Mouse (Mus musculus) embryonic facial prominence, embryonic 13.5 days (tissue): ENCODE results near the gene Rabepk. TPM values are rescaled to one million over a fixed set of nuclear protein-coding genes. Genes with fewer than 3 reads are reported as not detected.
A peak's percentile ranks its signal among the peaks of the same experiment; 100 is the strongest.
"Not testable (repeated sequence)": the region's sequence is repeated elsewhere in the genome, so short reads cannot be mapped to it uniquely, and the experiment has no call there.

Experiments used
- ATAC-seq: fragments of 200-750 bp; cut with Nextera tagmentation; 2 replicates; pipeline ENCODE4 v1.8.0; 2017; ENCODE audit warnings: low read depth; ENCODE audit not compliant: insufficient number of reproducible peaks, insufficient read depth, low FRiP score, low TSS enrichment
- H3K27ac ChIP-seq: fragments of 300-500 bp; sonication (generic); 2 replicates; pipeline ENCODE4 v1.5.1; 2015; ENCODE audit warnings: moderate library complexity, mild to moderate bottlenecking, inconsistent platforms
- H3K27me3 ChIP-seq: fragments of 300-500 bp; sonication (generic); 2 replicates; pipeline ENCODE4 v1.6.1; 2015; ENCODE audit warnings: mild to moderate bottlenecking, inconsistent platforms
- H3K36me3 ChIP-seq: fragments of 300-500 bp; sonication (generic); 2 replicates; pipeline ENCODE4 v1.6.1; 2015; ENCODE audit warnings: mild to moderate bottlenecking, inconsistent platforms
- H3K4me1 ChIP-seq: fragments of 300-500 bp; sonication (generic); 2 replicates; pipeline ENCODE4 v1.6.1; 2015; ENCODE audit warnings: inconsistent platforms
- H3K4me2 ChIP-seq: fragments of 300-500 bp; sonication (generic); 2 replicates; pipeline ENCODE4 v1.6.1; 2015; ENCODE audit warnings: moderate library complexity, mild to moderate bottlenecking, inconsistent platforms
- H3K4me3 ChIP-seq: fragments of 300-500 bp; sonication (generic); 2 replicates; pipeline ENCODE4 v1.5.1; 2015; ENCODE audit warnings: mild to moderate bottlenecking, inconsistent platforms
- H3K9ac ChIP-seq: fragments of 300-500 bp; sonication (generic); 2 replicates; pipeline ENCODE4 v1.6.1; 2015; ENCODE audit warnings: mild to moderate bottlenecking, inconsistent platforms
- H3K9me3 ChIP-seq: fragments of 300-500 bp; sonication (generic); 2 replicates; pipeline ENCODE4 v1.6.1; 2016; ENCODE audit warnings: inconsistent platforms
- WGBS: fragments of 180-500 bp; shearing (Covaris S2); methylation state at CpG from one replicate; pipeline ENCODE4 v1.1.7; 2015; ENCODE audit warnings: mixed read lengths; 5-methylcytosine and 5-hydroxymethylcytosine counted together
- polyA plus RNA-seq: library from polyadenylated mRNA; unstranded; fragments of >200 nt; fragmentation: Nextera tagmentation; extraction: Ambion mirVana; gene quantifications from 2 replicates; pipeline ENCODE4 v1.2.1, GENCODE M21; 2015

The Rabepk gene
- polyA plus RNA-seq, 1 experiment from 2014 or later = 35.8 TPM

GRCm38 (mm10) chr2:34803746-34804145 is 4.0 kb upstream of the Rabepk start:
- ATAC-seq = no peak
- WGBS = 63% methylated on average over 3 of the region's 3 CpGs
- Histone ChIP-seq H3K9me3 (no peaks in the 10 kb centered on the region), H3K27me3 (no peaks in the 10 kb centered on the region), H3K4me2 (peak overlapping the region; percentile 81), H3K27ac (no peak overlapping the region), H3K4me3 (peak overlapping the region; percentile 31), H3K9ac (0 out of 2 replicates have a peak overlapping the region, but pooled peaks have one; percentile 21), H3K36me3 (peaks cover 27% of the 10 kb centered on the region), H3K4me1 (peaks cover 23% of the 10 kb centered on the region)

DNA sequence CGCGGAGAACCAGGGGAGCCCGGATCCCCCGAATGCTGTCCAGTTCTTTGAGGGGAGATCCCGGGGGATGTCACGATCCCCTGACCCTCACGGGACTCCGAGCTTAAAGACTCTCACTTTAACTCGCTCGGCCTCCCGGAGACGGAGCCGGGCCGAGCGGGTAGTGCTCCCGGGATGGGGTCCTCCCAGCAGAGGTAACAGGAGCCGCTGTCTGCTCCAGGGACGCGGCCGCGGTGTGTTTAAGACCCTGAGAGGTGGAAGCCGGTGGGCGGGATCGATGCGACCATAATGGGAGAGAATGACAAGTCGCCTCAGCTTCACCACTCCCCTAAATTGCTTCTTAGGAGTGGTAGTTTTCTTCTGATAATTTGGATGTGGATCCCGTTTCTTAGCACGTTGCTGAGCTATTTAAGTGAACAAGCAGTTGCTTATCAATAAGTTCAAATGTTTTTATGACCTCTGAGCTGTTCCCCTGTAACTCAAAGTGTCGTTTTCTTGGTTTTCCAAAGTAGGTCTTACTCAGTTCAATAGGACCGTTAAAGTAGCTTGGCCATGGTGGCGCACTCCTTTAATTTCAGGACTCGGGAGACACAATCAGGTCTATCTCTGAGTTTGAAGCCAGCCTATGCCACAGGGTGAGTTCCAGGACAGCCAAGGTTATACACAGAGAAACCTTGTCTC is 3.0 kb upstream of the Rabepk start:
- Histone ChIP-seq H3K4me3 (peak overlapping the region; percentile 69), H3K9ac (peak overlapping the region; percentile 90), H3K27ac (peak overlapping the region; percentile 92), H3K4me2 (peak overlapping the region; percentile 81), H3K4me1 (peaks cover 23% of the 10 kb centered on the region), H3K36me3 (peaks cover 19% of the 10 kb centered on the region)
- not testable (repeated sequence) for H3K9me3 ChIP-seq, H3K27me3 ChIP-seq
- under 1% methylated on average over 31 of the region's 32 CpGs for WGBS
- ATAC-seq = peak; percentile 57; the same call in 1 of the 2 replicates

DNA sequence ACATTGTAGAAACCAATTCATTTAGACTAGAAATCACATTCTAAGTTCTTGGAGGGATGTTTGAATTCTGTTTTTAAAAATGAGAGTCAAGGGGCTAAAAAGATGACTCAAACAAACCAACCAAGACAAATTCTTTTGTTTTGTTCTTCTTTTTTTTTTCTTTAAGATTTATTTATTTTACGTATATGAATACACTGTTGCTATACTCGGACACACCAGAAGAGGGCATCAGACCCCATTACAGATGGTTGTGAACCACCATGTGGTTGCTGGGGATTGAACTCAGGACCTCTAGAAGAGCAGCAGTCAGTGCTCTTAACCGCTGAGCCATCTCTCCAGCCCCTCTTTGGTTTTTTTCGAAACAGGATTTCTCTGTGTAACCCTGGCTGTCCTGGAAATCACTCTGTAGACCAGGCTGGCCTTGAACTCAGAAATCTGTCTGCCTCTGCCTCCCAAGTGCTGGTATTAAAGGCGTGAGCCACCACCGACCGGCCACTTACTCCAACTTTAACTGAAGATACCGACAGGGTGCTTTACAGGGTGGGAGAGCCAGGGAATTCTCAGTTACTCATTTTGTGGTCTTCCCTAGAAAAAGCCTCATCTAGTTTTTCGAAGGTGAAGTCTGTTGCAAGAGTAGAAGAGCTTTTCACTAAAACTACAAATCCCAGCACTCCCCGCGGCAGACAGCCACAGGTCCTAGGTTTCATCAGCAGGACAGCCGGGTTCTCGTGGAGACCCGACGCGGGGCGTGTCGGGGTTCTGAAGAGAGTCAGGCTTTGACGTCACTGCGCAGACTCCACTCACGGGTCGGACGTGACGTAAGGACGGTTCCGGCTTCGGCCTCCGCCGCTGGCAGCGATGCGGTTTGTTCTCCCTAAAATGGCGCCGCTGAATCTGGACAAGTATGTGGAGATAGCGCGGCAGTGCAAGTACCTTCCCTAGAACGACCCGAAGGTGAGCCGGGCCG is 2.1 kb upstream of the Rabepk start:
- Histone ChIP-seq H3K9me3 (no peaks in the 10 kb centered on the region), H3K4me3 (peak overlapping the region; percentile 69), H3K4me2 (peak overlapping the region; percentile 45), H3K27me3 (no peaks in the 10 kb centered on the region), H3K36me3 (peaks cover 16% of the 10 kb centered on the region), H3K4me1 (peaks cover 23% of the 10 kb centered on the region), H3K27ac (peak overlapping the region; percentile 92), H3K9ac (peak overlapping the region; percentile 90)
- 4% methylated on average over 39 of the region's 39 CpGs for WGBS
- peak; percentile 94 for ATAC-seq

DNA sequence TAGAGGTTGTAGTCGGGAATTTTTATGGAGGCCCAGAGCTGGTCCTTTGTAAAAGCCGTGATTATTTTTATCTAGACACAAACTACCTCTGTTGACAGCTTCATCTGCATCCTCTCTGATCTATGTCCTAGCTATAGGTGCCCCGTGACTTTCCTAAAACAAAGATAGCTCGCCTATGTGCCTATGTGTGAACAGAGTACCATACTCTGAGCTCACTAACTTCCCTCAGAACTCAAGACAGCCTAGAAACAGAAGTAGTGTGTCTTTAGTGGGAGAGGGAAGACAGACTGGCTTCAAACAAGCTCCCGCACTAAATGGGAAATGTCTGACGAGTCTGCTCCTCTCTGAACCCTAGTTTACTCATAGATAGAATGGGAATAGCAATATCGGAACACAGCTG is 659 bp upstream of the Rabepk start:
- peaks cover 23% of the 10 kb centered on the region for H3K4me1 ChIP-seq
- H3K9me3 ChIP-seq = no peaks in the 10 kb centered on the region
- H3K4me3 ChIP-seq = peak overlapping the region; percentile 60
- H3K4me2 ChIP-seq = peak overlapping the region; percentile 76
- 79% methylated on average over 7 of the region's 7 CpGs for WGBS
- H3K27me3 ChIP-seq = no peaks in the 10 kb centered on the region
- 0 out of 2 replicates have a peak overlapping the region, but pooled peaks have one; percentile 77 for H3K9ac ChIP-seq
- peaks cover 14% of the 10 kb centered on the region for H3K36me3 ChIP-seq
- H3K27ac ChIP-seq = peak overlapping the region; percentile 86
- ATAC-seq = no peak

GRCm38 (mm10) chr2:34795426-34795825 is 4.3 kb downstream of the Rabepk start:
- no peak overlapping the region for H3K4me2 ChIP-seq
- H3K4me1 ChIP-seq = peaks cover 10% of the 10 kb centered on the region; the same call in 1 of the 2 replicates
- WGBS = 86% methylated on average over 7 of the region's 7 CpGs
- H3K27ac ChIP-seq = no peak overlapping the region
- peaks cover 34% of the 10 kb centered on the region for H3K36me3 ChIP-seq
- H3K27me3 ChIP-seq = no peaks in the 10 kb centered on the region
- H3K9me3 ChIP-seq = no peaks in the 10 kb centered on the region
- H3K9ac ChIP-seq = no peak overlapping the region
- H3K4me3 ChIP-seq = no peak overlapping the region
- no peak for ATAC-seq

DNA sequence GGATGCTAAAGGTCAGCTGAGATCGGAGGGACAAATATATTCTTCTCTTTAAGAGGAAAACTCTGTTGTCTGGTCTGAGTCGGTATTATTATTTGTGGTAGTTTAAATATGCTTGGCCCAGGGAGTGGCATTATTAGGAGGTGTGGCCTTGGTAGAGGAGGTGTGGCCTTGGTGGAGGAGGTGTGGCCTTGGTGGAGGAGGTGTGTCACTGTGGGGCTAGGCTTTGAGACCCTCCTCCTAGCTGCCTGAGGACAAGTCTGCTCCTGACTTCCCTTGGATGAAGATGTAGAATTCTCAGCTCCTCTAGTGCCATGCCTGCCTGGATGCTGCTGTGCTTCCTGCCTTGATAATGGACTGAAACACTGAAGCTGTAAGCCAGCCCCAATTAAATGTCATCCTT is 5.2 kb downstream of the Rabepk start:
- 93% methylated on average over 2 of the region's 2 CpGs for WGBS
- no peak overlapping the region for H3K27ac ChIP-seq
- H3K27me3 ChIP-seq = no peaks in the 10 kb centered on the region
- H3K4me1 ChIP-seq = 0 out of 2 replicates have a peak, but pooled peaks cover 4% of the 10 kb centered on the region
- H3K4me2 ChIP-seq = no peak overlapping the region
- H3K9ac ChIP-seq = no peak overlapping the region
- no peak for ATAC-seq
- no peaks in the 10 kb centered on the region for H3K9me3 ChIP-seq
- H3K36me3 ChIP-seq = peaks cover 43% of the 10 kb centered on the region
- H3K4me3 ChIP-seq = no peak overlapping the region

DNA sequence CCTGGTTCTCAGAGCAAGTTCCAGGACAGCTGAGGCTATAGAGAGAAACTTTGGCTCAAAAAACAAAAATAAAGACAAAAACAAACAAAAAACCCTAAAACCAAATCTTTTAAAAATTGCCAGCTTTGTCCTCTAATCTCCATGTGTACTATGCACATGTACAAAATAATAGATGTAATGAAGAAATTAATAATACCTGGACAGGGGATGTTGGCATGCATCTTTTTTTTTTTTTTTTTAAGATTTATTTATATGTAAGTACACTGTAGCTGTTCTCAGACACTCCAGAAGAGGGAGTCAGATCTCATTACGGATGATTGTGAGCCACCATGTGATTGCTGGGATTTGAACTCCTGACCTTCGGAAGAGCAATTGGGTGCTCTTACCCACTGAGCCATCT is 7.2 kb downstream of the Rabepk start:
- ATAC-seq, H3K9me3 ChIP-seq, H3K4me3 ChIP-seq, H3K4me2 ChIP-seq, H3K27ac ChIP-seq, H3K27me3 ChIP-seq, H3K9ac ChIP-seq, H3K4me1 ChIP-seq: not testable (repeated sequence)
- WGBS = 86% methylated on average over 2 of the region's 2 CpGs
- peaks cover 49% of the 10 kb centered on the region for H3K36me3 ChIP-seq

DNA sequence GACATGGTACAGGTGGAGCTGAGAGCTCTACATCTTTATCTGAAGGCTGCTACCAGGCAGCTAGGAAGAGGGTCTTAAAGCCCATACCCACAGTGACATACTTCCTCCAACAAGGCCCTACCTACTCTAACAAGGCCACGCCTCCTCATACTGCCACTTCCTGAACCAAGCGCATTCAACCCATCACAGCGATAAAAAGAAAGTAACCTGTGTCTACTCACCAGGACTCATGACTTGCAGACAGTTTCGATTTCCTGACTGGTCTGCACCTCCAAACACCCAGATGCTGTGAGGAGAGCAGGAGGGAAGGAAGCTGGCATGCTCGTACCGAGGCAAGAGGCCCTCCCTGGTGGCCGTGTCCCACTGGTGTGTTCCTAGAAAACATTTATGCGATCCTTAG is 9.4 kb downstream of the Rabepk start:
- Histone ChIP-seq H3K27me3 (no peaks in the 10 kb centered on the region), H3K9me3 (no peaks in the 10 kb centered on the region), H3K4me3 (no peak overlapping the region), H3K4me2 (no peak overlapping the region), H3K4me1 (no peaks in the 10 kb centered on the region), H3K9ac (no peak overlapping the region), H3K27ac (no peak overlapping the region), H3K36me3 (peaks cover 57% of the 10 kb centered on the region)
- ATAC-seq = no peak
- 86% methylated on average over 8 of the region's 8 CpGs for WGBS

GRCm38 (mm10) chr2:34784085-34784484 is 15.6 kb downstream of the Rabepk start:
- H3K4me1 ChIP-seq = no peaks in the 10 kb centered on the region
- H3K9me3 ChIP-seq = no peaks in the 10 kb centered on the region
- H3K36me3 ChIP-seq = peaks cover 77% of the 10 kb centered on the region
- H3K9ac ChIP-seq = no peak overlapping the region
- 81% methylated on average over 2 of the region's 2 CpGs for WGBS
- H3K4me2 ChIP-seq = no peak overlapping the region
- H3K27me3 ChIP-seq = no peaks in the 10 kb centered on the region
- ATAC-seq = no peak
- H3K4me3 ChIP-seq = no peak overlapping the region
- no peak overlapping the region for H3K27ac ChIP-seq

DNA sequence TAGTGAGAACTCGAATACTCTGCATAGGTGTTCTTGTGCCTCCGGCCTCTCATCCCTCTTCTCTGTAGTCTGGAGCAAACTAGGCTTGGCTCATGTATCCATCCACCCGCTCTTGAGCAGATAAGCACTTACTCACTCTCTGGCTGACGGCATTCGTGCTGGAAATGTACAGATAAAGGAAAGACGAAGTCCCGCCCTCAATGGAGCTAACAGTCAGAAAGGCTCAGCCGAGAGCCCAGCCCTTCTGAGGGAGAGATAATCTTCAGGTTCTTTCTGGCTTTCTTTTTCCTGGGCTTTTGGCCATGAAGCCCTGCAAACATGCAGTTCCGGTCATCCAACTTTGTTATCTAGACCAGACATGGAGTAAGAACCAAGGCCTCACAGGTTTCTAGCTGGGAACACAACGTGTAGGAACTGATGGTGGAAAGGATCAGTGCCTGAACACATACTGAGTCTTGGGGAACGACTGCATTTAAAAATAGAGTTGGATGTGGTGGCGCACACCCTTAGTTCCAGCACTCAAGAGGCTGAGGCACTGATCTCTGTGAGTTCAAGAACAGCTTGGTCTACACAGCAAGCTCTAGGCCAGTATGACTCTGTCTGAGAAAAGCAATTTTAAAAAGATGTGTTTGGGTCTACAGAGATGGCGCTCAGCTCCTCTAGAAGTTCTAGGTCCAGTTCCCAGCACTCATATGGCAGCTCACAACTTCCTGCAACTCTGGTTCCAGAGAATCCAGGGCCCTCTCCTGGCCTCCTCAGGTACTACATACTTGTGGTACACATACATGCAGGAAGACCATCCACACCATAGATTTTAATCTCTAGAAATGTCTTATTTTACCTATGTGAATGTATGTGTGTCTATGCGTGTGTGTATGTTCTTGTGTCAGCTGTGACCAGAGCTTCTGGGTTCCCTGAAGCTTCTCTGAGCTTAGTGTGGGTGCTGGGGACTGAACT is 16.4 kb downstream of the Rabepk start:
- peaks cover 84% of the 10 kb centered on the region for H3K36me3 ChIP-seq
- ATAC-seq = no peak
- no peaks in the 10 kb centered on the region for H3K27me3 ChIP-seq
- no peaks in the 10 kb centered on the region for H3K9me3 ChIP-seq
- H3K4me2 ChIP-seq = no peak overlapping the region
- no peak overlapping the region for H3K9ac ChIP-seq
- no peak overlapping the region for H3K27ac ChIP-seq
- 92% methylated on average over 14 of the region's 14 CpGs for WGBS
- no peaks in the 10 kb centered on the region for H3K4me1 ChIP-seq
- H3K4me3 ChIP-seq = no peak overlapping the region
